32 mouse cellular contexts compared by ENCODE assay signal in the genomic region with DNA sequence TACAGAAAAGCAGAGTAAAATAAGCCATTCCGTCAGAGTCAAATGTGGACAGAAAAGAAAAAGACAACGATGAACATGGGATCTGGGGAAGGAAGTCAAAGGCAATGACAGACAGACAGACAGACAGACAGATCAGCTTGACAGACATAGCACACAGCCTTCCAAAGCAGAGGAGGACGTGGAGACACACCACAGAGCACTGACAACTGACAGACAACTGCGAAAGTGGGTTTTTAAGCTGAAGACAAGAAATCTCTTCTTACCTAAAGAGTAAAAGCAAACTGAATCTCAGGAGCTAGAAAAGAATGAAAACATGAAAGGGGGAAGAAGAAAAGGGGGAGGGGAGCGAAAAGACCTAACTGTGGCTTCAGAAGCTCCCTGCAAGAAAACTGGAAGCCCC.
"Had no signal": no experiment of that assay in that cellular context is flagged by ENCODE, and none has a peak within 500 bp of the region (broad histone marks: within the 10 kb centered on the region; RNA-seq: fewer than 3 reads in every experiment).

No protein-coding gene starts in this region.

- H3K27ac ChIP-seq: heart, embryonic 13.5 days; heart, embryonic 15.5 days; hindbrain, embryonic 10.5 days; hindbrain, embryonic 12.5 days; hindbrain, embryonic 13.5 days; hindbrain, embryonic 14.5 days; hindbrain, embryonic 15.5 days; hindbrain, postnatal 0 days; intestine, embryonic 15.5 days; kidney, embryonic 15.5 days; kidney, postnatal 0 days; layer of hippocampus, adult 2 months had no signal

- H3K9me3 ChIP-seq: heart, embryonic 15.5 days; hindbrain, embryonic 13.5 days; hindbrain, embryonic 15.5 days; intestine, embryonic 15.5 days had no signal

- H3K36me3 ChIP-seq: heart, embryonic 15.5 days; hindbrain, embryonic 10.5 days; hindbrain, embryonic 12.5 days; hindbrain, embryonic 13.5 days; hindbrain, embryonic 15.5 days; intestine, embryonic 15.5 days; kidney, embryonic 15.5 days had no signal

- H3K9ac ChIP-seq: heart, embryonic 13.5 days; heart, embryonic 15.5 days; hindbrain, embryonic 12.5 days; hindbrain, embryonic 13.5 days; hindbrain, embryonic 14.5 days; hindbrain, embryonic 15.5 days; intestine, embryonic 15.5 days; kidney, embryonic 15.5 days had no signal

- H3K4me1 ChIP-seq: hindbrain, embryonic 10.5 days; hindbrain, embryonic 12.5 days; hindbrain, embryonic 15.5 days had no signal

- H3K4me2 ChIP-seq: heart, embryonic 11.5 days; heart, embryonic 13.5 days; heart, embryonic 15.5 days; hindbrain, embryonic 12.5 days; hindbrain, embryonic 13.5 days; hindbrain, embryonic 14.5 days; hindbrain, embryonic 15.5 days; intestine, embryonic 15.5 days; kidney, embryonic 15.5 days had no signal

- H3K27me3 ChIP-seq: heart, embryonic 13.5 days; heart, embryonic 15.5 days; hindbrain, embryonic 12.5 days; hindbrain, embryonic 13.5 days; hindbrain, embryonic 15.5 days; intestine, embryonic 15.5 days; kidney, embryonic 15.5 days had no signal

- DNase-seq: heart, postnatal 10 days; heart, postnatal 14 days; heart, postnatal 36 days; heart, postnatal 4 days; kidney, adult 11 months; kidney, adult 18-20 months; kidney, adult 2 months; kidney, adult 8-10 months; kidney, adult 9 months; kidney, postnatal 10 days; kidney, postnatal 14 days; kidney, postnatal 36 days; kidney, postnatal 4 days; layer of hippocampus, adult 9-11 months; layer of hippocampus, postnatal 36 days had no signal

- ATAC-seq: hindbrain, embryonic 16.5 days; hindbrain, postnatal 0 days; inflammation-experienced regulatory T-cells, adult 6 months; intestine, embryonic 15.5 days; intestine, embryonic 16.5 days; intestine, postnatal 0 days had no signal

- H3K4me3 ChIP-seq: heart, embryonic 13.5 days; heart, embryonic 15.5 days; hindbrain, embryonic 10.5 days; hindbrain, embryonic 12.5 days; hindbrain, embryonic 13.5 days; hindbrain, embryonic 15.5 days; intestine, embryonic 15.5 days; kidney, embryonic 15.5 days; layer of hippocampus, adult 2 months had no signal
